Mouse (Mus musculus) cerebellum, postnatal 25 days (tissue): ENCODE results near the gene Syt12.

Experiments used
- DNase-seq, 2 experiments: peaks; one replicate each; pipeline ENCODE4 v3.0.0; 2021; ENCODE audit warnings: mixed read lengths in 2 of 2

Syt12 gene

DNA sequence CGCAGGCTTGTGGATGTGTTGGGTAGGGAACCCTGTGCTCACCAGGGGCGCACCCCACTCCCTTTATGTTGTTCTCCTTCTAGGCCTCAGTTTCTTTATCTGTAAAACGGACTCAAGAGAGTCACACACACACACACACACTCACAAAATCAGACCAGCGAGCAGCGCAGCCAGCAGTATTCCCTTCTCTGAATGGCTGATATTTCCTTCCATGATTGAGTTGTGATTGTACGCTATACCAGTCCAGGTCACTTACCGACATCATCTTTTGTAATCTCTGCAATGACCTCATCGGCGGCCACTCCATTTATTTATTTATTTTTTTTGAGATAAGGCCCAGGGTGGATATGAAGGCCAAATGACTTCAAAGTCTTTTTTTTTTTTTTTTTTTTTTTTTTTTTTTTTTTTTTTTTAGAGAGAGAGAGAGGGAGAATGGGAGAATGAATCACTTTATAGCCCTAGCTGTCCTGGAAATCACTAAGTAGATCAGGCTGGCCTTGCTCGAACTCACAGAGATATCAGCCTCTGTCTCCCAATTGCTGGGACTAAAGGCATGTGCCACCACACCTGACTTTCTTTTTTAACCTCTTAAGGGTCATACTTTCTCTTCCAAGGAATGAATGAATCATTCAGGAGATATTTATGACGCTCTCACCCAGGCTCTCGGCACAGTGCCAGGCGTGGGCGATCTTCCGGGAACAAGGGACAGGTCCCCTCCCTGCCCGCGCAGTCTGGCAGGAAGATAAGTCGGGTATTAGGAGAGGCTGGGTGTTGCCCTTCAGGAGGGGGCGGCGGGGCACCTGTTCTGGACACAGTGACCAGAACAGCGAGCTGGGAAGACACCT is at the start of gene Syt12:
Syt12 (minus strand) TSS at position 103 of the 845 bp plus-strand sequence.
- DNase-seq: peak; percentile 91 to 95

DNA sequence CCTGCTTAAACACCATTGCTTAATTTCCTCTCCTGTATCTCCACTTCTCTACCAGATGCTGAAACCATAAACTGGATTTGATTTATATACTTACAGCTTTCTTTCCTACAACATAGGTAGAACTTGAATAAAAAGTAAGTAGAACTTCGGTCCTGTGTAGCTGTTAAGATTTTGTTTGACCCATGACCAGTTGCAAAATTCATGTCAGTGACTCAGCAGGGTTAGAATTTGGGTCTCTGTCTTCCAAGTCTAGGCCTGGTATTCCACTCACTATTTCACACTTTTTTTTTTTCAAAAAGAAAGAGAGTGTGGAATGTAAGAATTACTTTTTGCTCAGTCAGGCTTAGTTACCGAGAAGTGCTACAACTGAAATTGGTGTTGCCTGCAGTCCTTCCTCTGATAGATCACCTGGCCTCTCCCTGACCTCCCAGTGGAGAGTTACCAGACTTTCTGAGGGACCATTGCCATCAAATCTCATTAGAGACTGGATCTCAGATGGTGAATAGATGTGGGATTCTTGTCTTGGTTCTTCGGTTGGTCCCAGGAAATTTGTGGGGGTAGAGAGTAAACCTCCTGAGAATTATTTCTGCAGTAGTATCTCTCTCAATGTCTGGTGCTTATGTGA is 44.3 kb upstream of the Syt12 start:
- DNase-seq: peak in 1 of 2 experiments; percentile 0

DNA sequence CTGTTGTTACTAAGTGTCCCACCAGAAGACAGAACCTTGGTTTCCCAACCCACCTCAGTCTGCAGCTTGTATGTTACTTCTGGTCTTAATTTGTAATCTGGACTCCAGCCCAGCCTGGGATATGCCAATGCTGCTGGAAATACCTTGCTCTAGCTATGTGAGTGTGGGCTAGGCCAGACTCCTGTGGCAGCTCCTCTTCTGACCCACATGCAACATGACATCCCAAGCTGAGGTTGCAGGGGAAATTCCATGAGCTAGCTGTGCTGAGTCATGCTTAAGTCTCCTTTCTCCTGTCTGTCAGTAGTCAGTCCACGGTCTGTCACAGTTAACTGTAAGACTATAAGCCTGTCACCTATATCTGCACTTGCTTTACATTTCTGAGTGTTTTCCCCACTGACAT is 40.2 kb upstream of the Syt12 start:
- DNase-seq: no peak

DNA sequence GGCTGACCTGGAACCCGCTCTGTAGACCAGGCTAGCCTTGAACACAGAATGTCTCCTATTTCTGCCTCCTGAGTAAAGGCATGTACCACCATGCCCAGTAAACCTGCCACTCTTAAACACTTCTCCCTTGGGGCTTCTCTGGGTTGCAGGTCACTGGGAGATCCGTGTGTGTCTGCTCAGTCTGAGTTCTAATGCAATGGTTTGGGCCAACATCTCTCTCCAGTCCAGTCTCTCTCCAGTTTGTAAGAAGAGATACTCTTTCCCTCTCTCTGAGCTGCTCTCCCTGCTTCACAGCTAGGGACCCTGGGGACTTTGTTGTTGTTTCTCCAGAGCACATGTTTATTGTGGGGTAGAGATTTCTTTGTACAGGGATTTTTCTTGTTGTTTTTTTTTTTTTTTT is 39.0 kb upstream of the Syt12 start:
- DNase-seq: no peak

DNA sequence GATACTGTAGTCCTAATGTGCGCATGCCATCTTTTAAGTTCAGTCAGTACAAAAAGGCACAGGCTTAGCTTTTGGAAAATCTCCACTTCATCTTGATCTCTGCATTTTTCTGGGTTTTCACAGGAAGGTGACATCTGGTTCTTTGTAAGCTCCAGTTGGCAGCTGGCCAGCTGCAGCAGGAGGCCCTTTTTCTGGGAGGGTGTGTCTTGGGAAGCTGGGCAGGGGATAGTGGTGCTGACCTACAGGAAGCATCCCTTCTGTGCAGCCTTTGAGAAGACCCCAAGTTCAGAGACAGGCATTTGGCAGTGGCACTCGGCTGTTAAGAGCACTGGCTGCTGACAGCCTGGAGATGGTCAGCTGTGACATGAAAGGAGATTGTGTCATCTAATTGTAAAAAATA is 38.5 kb upstream of the Syt12 start:
- peak; percentile 32 to 42 for DNase-seq

DNA sequence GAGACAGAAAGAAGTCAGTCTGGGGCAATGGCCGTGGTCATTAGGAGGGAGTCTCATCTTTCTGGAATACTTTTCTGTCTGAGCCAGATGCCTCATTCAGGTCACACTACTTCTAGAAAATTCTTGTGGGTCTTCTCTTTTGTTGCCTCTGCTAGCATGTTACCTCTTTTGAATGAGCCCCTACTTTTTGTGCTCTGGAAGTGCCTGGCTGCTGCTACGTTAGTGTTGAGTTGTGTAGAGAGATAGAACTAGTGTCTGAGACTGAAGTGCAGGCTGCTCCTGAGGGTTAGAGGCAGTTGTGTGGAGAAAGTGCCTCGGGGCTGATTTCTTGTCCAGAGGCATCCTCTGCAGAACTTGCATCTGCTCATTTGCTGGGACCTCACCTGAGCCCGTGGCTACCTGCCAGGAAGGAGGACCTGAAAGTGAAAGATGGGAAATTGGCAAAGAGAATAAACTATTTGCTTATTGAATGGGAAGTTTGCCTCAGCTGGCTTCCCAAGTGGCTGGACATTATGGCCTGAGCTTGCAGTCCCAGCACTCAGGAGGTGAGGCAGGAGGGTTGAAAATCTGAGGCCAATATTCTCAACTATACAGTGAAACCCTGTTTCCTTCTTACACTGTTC is 36.1 kb upstream of the Syt12 start:
- no peak for DNase-seq

DNA sequence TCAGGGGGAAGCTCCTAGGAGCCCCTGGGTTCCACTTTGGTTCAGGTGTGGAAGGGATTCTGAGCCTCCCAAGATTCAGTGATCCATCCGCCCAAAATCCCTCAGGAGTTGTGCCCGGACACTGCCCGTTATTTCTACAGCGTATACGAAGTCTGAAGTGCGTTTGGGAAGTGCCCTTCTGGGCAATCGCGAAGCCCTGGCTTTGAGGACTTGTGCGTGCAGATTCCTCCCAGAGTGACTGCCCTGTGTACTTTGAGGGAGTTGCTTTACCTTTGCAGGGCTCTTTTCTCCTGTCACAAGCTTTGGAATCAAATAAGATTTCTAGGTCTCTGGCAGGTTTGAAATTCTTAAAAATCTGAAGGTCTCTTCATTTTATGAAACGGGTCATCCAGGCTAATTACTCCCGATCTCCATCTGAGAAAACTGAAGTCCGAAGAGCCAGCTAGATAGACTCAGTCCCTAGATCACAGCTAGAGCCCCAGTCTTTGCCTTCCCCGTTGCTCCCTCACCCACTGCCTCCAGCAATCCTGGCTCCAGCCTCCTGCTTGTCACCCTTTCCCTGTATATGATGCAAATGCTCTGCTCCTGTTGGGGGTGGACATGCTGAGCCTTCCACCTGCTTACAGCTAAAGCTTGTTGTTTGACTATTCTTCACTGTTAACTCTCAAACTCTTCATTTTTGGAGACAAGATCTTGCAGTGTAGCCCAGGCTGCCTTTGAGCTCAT is 34.0 kb upstream of the Syt12 start:
- no peak for DNase-seq

DNA sequence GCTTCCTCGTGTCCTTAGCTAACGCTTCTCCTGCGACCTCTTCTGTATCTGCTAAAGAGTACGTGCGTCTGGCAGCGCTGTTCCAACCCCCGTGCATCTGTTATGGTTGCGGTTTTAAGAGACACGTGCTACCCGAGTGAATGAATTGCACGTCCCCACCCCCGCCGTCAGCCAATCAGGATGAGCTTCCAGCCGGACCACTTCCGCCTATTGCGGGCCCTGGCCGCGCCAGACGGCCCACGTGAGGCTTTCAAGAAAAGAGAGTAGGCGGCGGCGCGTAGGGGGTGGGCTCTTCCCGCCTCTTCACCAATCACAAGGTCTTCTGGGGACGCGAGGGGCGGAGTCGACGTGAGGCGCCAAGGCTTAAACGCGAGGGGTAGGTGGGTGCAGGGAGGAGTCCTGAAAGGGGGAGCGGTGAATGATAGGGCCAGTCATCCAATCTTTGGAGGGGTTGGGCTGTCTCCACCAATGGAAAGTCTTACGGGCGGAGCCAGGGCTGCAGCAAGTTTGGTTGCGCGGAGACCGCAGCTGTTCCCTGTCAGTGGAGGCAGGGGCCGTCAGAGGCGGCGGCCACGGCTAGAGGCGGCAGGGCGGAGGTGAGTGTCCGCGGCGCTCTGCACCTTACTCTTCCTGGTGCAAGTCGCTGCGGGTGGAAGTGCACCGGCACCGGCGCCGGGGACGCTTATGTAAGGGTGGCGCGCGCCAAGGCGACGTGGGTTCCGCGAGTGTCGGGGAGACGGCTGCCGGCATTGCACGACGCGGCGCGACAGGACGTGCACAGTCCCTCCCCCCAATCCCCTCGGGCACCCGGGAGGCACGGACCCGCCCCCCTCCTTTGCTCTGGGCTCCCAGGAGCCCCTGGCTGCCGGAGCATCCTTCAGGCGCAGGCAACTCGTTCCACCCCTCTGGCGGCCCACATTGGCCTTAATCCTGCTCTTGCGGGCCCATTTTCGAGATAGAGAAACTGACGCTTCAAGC is 33.0 kb upstream of the Syt12 start, which contains the start of gene Pcx:
Pcx (plus strand) TSS at position 487 of the 978 bp plus-strand sequence.
- peak; percentile 98 for DNase-seq

DNA sequence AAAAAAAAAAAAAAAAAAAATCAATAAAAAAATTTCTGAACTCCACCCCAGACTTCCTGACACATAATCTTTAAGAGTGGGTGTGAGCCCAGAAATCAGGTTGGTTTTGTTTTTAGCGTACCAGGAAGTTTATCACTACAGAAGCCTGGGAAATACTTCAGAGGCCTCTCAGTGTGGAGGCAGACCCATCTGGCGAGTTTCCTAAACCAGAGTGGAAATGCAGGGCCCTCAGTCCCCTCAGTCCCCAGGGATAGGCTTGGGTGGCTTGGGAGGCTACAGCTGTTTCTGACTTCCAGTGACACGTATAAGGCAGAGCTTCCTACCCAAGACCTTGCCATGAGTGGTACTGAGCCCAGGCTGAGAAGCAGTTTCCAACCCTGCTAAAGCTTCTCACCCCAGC is 30.5 kb upstream of the Syt12 start:
- peak in 1 of 2 experiments; percentile 2 for DNase-seq

DNA sequence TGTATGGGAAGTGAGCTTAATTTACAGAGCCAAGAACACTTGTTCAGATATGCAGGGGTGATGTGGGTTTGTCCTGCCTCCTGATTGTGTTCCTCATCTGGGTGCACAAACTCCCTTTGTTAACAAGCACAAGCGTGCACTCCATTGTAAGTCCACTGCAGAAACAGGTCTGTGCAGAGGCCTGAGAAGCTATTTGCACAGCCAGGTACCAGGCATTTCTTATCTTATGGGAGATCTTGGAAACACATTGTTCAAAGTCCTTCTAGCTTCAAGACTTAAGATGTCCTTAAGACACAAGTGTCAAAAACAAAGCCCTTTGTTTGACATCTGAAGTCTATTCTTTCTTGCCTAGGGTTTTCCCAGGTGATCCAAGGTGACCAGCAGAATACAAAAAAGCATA is 27.6 kb upstream of the Syt12 start:
- no peak for DNase-seq

DNA sequence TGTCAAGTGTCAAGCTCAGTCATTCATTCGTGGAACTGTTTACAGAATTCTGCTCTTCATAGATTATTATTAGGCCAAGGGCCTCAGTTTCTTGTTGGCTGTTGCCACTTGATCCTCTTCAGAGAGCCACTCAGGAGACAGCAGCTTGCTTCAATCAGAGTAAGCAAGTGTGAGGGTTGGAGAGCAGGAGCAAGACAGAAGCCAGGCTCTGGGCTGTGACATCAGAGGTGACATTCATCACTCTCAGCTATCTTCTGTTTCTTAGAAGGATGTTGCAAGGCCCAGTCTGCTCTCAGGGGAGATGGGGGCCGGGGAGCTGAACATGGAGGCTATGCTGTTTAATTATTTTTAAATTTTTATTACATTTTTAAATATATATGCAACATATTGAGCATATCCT is 25.5 kb upstream of the Syt12 start:
- no peak for DNase-seq

DNA sequence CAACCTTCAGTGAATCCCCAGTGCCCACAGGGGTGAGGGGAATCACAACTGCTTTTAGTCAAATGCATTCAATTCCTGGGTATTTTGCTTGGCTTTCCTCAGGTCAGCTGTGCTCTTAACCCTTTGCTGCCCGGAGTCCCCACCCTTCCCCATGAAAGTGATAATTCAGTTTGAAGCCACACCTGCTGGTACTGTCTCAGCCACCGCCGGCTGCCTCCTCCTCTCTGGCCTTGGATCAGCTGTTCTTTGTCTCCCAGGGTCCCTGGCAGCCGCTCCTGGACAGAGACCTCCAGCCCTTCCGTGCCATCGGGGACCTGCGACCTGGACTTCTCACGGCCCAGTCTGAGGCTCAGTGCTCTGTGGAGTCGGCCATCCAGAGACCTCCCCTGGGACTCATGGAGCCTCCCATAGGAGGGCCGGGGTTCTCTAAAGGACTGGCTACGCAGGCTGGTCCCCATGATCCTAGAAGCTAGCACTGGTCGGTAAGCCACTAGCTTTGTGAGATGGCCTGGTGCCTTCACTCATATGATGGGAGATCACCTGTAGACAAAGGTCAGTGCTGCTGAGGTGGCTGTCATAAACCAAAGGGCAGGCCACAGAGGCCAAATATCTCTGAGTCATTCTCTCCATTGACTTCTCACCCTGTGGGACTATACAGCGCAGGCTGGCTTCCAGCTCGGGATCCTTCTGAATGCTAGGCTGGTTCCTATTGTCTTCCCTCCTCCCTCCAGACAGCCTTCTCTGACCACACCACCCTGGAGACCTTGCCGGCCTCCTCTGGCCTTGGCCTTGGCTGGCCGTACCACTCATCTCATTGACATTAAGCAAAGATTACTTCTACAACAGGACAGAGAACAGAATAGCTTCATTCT is 21.1 kb upstream of the Syt12 start, which contains the start of gene 2010003K11Rik:
2010003K11Rik (minus strand) TSS at position 522 of the 872 bp plus-strand sequence.
- DNase-seq: peak in 1 of 2 experiments; percentile 30

DNA sequence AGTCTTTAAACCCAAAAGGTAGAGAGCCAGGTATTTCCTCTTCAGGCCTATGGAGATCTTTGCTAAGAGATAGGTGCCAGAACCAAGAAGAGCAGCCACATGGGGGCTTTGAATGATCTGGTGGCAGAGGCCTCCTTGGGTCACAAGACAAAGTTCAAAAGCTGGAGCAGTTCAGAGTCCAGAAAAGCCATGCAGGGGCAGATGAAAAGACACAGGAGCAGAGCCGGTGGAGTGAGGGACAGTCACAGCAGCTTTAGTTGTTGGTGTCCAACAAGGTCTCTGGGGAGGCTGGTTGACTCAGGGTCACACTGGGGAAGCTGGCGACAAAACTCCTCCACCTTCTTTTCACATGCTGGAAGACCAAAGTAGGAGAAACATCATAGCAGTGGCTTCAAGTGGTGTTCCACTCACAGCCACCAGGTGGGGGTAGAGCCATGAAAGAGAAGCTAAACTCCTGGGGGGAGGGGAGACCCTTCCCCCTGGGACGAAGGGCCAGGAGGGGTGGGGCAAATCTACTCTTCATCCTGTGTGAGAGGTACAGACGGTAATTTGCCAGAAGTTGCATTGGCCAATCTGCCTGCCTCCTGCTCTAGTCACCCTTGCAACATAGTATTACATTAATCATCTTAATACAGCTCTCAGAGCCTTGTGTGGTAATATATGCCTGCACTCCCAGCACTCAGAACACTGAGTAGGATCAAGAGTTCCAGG is 20.2 kb upstream of the Syt12 start:
- DNase-seq: peak; percentile 86 to 89

DNA sequence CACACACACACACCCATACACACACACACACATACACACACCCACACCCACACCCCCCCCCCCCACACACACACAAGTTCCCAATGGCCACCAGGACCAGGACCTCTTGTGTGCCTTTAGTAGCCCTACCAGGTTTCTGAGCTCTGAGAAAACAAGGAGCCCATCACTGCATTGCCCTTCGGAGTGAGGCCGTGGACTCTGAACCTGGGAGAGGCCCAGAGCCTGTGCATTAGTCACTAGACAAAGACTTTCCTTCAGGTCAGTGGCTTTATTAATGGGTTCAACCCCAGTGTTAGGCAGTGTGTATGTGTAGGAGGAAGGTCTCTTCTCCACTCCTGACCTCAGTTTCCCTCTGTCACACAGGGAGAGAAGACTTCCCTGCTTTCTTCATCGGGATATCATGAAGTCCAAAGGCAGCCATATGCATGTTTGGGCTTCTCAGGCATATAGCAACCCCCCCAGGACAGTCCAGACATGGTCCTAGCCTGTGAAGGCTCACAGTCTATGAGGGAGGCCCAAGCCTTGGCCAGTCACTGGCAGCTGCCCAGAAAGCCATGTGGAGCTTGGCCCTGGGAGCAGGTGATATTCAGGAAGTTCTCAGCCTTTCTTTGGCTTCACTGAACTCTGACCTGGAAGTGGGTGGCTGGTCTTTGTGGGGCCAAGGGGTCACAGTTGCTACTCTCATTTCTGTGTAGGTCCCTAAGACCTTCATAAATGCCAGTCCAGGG is 19.5 kb upstream of the Syt12 start:
- DNase-seq: peak; percentile 67 to 74

DNA sequence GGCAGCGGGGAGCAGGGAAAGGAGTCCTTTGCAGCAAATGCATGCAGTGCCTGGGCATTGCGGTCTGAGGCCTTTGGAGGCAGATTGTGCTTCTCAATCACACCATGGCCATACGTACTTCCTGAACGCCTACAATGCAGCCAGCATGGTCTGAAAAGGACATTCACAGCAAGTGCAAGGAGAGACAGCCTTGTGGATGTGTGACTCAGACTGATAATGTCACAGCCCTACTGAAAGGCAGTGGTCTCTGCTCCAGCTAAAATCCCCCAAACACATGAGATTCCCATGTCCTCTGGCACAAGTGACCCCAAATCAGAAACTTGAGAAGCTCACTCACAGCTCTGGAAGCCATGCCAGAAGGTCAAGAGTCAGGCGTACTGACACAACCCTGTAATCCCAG is 18.6 kb upstream of the Syt12 start:
- no peak for DNase-seq

DNA sequence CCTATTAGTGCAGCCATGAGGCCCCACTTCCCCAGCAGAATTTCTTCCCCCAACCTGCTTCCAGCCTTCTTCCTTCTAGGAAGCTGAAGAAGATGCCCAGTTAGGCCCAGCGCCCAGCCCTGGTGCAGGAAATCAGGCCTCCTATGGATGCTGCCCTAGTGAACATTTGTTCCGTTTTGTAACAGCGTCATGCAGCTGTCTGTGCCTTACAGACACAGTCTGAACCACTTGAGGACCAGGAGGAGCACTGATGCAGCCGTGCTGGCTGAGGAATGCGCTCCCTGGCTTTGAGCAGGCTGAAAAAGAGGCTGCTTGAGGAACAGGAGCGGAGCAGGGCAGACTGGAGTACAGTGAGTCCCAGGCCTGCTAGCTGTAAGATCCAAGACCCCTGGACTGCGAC is 17.5 kb upstream of the Syt12 start:
- DNase-seq: peak; percentile 45 to 47

DNA sequence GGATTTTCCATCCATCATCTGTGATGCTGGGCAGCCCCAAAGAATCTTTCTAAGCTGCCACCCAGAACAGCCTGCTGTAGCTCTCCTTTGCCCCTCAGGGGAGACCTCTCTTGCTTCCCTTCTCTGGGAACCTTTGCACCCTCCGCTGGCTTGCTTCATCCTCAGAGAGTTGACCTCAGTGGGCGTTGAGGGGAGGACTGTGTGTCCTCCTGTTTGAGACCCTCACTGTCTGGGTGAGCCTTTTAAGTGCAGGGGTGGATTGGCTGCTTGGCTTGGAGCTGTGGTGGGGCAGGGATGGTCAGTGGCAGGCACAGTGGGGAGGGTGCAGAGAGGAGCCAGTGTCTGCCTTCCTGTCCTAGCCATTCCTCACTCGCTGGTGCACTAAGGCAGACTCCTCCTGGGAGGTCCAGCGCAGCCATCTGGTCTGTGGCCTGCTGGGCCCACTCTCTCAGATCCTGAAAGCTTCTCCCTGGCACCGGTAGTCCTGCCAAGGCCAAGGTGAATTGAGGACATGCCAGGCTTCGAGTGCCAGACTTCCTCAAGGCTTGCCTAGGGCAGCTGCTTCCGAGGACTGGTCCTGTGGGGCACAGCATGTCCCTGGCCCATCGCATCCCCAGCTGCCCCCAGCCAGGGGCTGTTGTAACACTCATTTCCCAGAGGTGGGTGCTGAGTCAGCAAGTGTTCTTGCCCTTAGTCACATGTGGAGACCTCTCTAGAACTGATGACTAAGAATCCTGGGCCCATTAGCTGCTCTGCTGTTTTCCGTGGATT is 15.5 kb upstream of the Syt12 start:
- DNase-seq: peak; percentile 96 to 97

DNA sequence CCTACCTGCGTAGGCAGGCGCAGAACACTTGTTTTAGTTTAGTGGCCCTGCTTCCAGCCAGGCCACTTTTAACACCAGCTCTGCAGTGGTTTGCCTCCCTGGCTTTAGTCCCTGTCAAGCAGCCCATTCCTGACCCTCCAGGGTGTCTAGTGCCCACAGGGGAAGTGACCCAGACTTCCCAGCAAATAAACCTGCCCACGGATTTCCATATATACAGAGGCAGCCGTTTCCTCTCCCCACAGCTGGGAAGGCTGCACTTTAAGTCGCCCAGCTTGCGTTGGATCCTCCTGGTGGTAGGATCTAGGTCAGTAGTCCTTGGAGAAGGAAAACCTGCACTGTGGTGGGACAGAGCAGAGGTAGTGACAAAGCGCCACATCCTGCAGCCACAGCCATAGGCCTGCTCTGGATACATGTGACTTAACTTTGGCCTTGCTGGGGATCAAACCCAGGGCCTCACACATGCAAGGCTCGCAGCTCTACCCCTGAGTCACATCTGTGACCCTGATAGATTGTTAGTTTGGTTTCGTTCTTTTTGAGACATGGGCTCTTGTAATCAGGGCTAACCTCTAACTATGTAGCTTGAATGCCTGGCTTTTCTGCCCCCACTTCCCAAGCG is 13.9 kb upstream of the Syt12 start:
- DNase-seq: no peak
